Mouse (Mus musculus) kidney, adult 2 months (tissue): ENCODE measurements around the gene Galp.

Experiments
- CTCF ChIP-seq: fragments of 200-500 bp; conservative IDR thresholded peaks from 2 replicates; pipeline ENCODE4 v1.5.1; 2011; ENCODE audit warnings: low read depth, mild to moderate bottlenecking, control low read depth, low read length, moderate library complexity, mixed read lengths; ENCODE audit not compliant: insufficient read depth, insufficient read length
- POLR2A ChIP-seq: fragments of 200-500 bp; IDR thresholded peaks from one replicate; pipeline ENCODE4 v1.6.1; 2011; ENCODE audit warnings: low read depth, low read length, control low read depth

DNA sequence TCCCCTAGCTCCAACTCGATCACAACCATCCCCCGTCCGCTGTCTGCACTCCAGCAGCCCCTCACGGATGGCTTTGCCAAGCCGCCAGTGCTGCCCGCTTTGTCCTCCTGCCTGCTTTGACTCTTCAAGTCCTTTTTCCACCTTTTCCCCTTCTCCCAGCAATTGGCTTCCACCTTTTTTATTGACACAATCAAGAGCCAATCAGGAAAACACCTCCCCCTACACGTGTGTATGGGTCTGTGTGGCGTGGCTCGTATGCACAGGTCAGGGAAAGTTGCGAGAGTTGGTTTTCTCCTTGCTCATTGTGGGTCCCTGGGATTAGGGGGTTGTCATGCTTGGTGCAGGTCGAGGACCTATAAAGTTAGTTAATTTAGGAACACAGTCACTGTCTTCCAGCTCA, 42.9 kb downstream of the Galp start:
- no peak for TF ChIP-seq CTCF
- no peak for TF ChIP-seq POLR2A
